Mouse (Mus musculus) cerebellum, adult 2 months (tissue): ENCODE results near the gene Tcf3.

ENCODE experiments used
- CTCF ChIP-seq: fragments of 200-500 bp; IDR thresholded peaks from 2 replicates; pipeline ENCODE4 v1.5.1; 2011; ENCODE audit warnings: low read depth, mild to moderate bottlenecking, control low read depth, low read length, moderate library complexity, borderline replicate concordance; ENCODE audit not compliant: insufficient read depth
- POLR2A ChIP-seq: fragments of 200-500 bp; IDR thresholded peaks from 2 replicates; pipeline ENCODE4 v1.6.1; 2011; ENCODE audit warnings: low read length, control low read depth, borderline replicate concordance; ENCODE audit not compliant: insufficient read depth

GRCm38 (mm10) chr10:80459236-80459635, 25.8 kb upstream of the Tcf3 start:
- TF ChIP-seq CTCF (no peak), POLR2A (no peak)
